Mouse (Mus musculus) MEL (cell line): ENCODE measurements around the gene Rxfp3.

Experiments used
- CTCF ChIP-seq, 3 experiments: IDR thresholded peaks in 2 of 3; conservative IDR thresholded peaks in 1 of 3; 2 replicates each; pipeline ENCODE4 v1.5.1; 2011 to 2012; ENCODE audit warnings: low read length in 3 of 3, low read depth in 2 of 3, mild to moderate bottlenecking in 2 of 3, improper control_type of control experiment in 1 of 3, inconsistent platforms in 1 of 3, mixed read lengths in 1 of 3, moderate library complexity in 1 of 3; ENCODE audit not compliant: control insufficient read depth in 1 of 3, insufficient read depth in 1 of 3, poor library complexity in 1 of 3, severe bottlenecking in 1 of 3
- EP300 ChIP-seq, 2 experiments: IDR thresholded peaks; 2 replicates each; pipeline ENCODE4 v1.6.1; 2011; ENCODE audit warnings: improper control_type of control experiment in 2 of 2, low read length in 2 of 2, low read depth in 1 of 2, mild to moderate bottlenecking in 1 of 2
- HCFC1 ChIP-seq: IDR thresholded peaks from 2 replicates; pipeline ENCODE4 v1.6.1; 2012; ENCODE audit warnings: low read depth, mild to moderate bottlenecking, inconsistent platforms, low read length, improper control_type of control experiment, moderate library complexity
- POLR2A ChIP-seq, 2 experiments: IDR thresholded peaks; 2 replicates each; pipeline ENCODE4 v1.6.1; 2011 to 2012; ENCODE audit warnings: low read length in 2 of 2, mild to moderate bottlenecking in 2 of 2, control low read depth in 1 of 2, improper control_type of control experiment in 1 of 2, low read depth in 1 of 2, moderate library complexity in 1 of 2; ENCODE audit not compliant: control insufficient read depth in 1 of 2, insufficient read depth in 1 of 2, poor library complexity in 1 of 2
- RCOR1 ChIP-seq: IDR thresholded peaks from 2 replicates; pipeline ENCODE4 v1.6.1; 2012; ENCODE audit warnings: low read depth, mild to moderate bottlenecking, inconsistent platforms, low read length, improper control_type of control experiment

- TF ChIP-seq POLR2A (IDR thresholded peaks at IDR 0.05; ENCODE audit: control insufficient read depth in 1 of 2, insufficient read depth in 1 of 2, low read depth in 1 of 2, low read length in 2 of 2, poor library complexity in 1 of 2): no peak
- TF ChIP-seq HCFC1: no peak
- TF ChIP-seq EP300 (IDR thresholded peaks at IDR 0.05; ENCODE audit: low read depth in 1 of 2, low read length in 2 of 2): no peak
- no peak for TF ChIP-seq RCOR1
- TF ChIP-seq CTCF (IDR thresholded peaks at IDR 0.05 in 2 of 3, conservative IDR thresholded peaks at IDR 0.05 in 1 of 3; ENCODE audit: control insufficient read depth in 1 of 3, insufficient read depth in 1 of 3, low read depth in 2 of 3, low read length in 3 of 3, poor library complexity in 1 of 3, severe bottlenecking in 1 of 3): no peak
Measured at GRCm38 (mm10) chr15:11003791-11004190, 34.0 kb downstream of the Rxfp3 start.
